8 mouse cellular contexts compared by ENCODE assay signal in the genomic region with DNA sequence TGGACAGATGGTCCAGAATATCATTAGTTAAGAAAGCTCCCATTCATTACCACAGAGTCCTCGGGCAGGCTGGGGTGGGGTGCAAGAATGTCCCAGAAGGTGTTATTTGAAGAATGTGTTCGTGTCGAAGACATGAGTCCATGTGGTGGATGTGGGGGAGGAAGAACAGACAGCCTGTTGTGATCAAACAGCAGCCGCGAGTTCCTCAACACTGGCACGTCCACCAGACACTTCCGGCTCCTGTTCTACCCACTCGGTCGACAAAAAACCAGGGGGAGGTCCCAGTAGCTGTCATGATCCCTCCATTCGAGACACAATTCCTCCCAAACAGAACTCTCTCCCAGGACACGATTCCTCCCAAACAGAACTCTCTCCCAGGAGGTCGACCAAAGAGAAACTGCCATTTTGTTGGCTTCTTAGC.
A peak's percentile ranks its signal among the peaks of the same experiment; 100 is the strongest.
DNase-seq lines count a peak whose midpoint lies in the region; ATAC-seq lines count a peak whose summit lies in the region.

No protein-coding gene starts in this region.

- H3K4me1 ChIP-seq in forebrain, embryonic 10.5 days: peaks cover 60% of the 10 kb centered on the region
- no peaks in the 10 kb centered on the region for H3K4me1 ChIP-seq in forebrain, embryonic 16.5 days (replicated peaks; ENCODE audit: control insufficient read depth, insufficient read depth, low read length)
- H3K4me1 ChIP-seq in heart, embryonic 14.5 days (ENCODE audit: control insufficient read depth in 2 of 2, insufficient read depth in 2 of 2, low read length in 2 of 2): peaks cover 11 to 16% of the 10 kb centered on the region in 2 experiments

- H3K4me3 ChIP-seq in forebrain, embryonic 10.5 days: no peak overlapping the region
- H3K4me3 ChIP-seq in forebrain, embryonic 16.5 days (replicated peaks; ENCODE audit: low read length): no peak overlapping the region
- H3K4me3 ChIP-seq in heart, embryonic 14.5 days (ENCODE audit: control insufficient read depth in 1 of 2, insufficient read depth in 1 of 2, low read depth in 1 of 2, low read length in 2 of 2): peak overlapping the region; percentile 26 to 37
- H3K4me3 ChIP-seq in macrophage (ENCODE audit: inconsistent target): peak overlapping the region; percentile 12; the same call in 1 of the 2 replicates

- ATAC-seq in forebrain, embryonic 16.5 days: no peak
- ATAC-seq in heart, embryonic 14.5 days (ENCODE audit: insufficient number of reproducible peaks, insufficient read depth, low FRiP score, low read depth): no peak

- no peak overlapping the region for H3K4me2 ChIP-seq in forebrain, embryonic 16.5 days (ENCODE audit: low read length)
- peak overlapping the region; percentile 71 for H3K4me2 ChIP-seq in heart, embryonic 14.5 days (ENCODE audit: low read length)

- intact Hi-C loops in gastrocnemius, postnatal 36 days (cut with DNase I): no loop called here

- H3K27me3 ChIP-seq in forebrain, embryonic 10.5 days (ENCODE audit: poor library complexity, severe bottlenecking): no peaks in the 10 kb centered on the region
- H3K27me3 ChIP-seq in forebrain, embryonic 16.5 days (replicated peaks; ENCODE audit: control insufficient read depth, insufficient read depth, low read length): no peaks in the 10 kb centered on the region
- no peaks in the 10 kb centered on the region for H3K27me3 ChIP-seq in heart, embryonic 14.5 days (ENCODE audit: control insufficient read depth, insufficient read depth, low read length)

- WGBS in forebrain, embryonic 10.5 days: 63% methylated on average over 12 of the region's 12 CpGs
- whole genome bisulfite sequencing in forebrain, embryonic 16.5 days: 55% methylated on average over 12 of the region's 12 CpGs
- WGBS in heart, embryonic 14.5 days: 20% methylated on average over 12 of the region's 12 CpGs
- WGBS in macrophage (ENCODE audit: missing documents): 46% methylated on average over 10 of the region's 12 CpGs

- 0 out of 2 replicates have a peak overlapping the region, but pooled peaks have one; percentile 30 for H3K27ac ChIP-seq in forebrain, embryonic 10.5 days
- no peak overlapping the region for H3K27ac ChIP-seq in forebrain, embryonic 16.5 days (ENCODE audit: low read length)
- no peak overlapping the region for H3K27ac ChIP-seq in heart, embryonic 14.5 days (replicated peaks in 1 of 2; ENCODE audit: control insufficient read depth in 1 of 2, insufficient read depth in 1 of 2, low read depth in 2 of 2, low read length in 2 of 2)
- H3K27ac ChIP-seq in macrophage: no peak overlapping the region

- H3K9me3 ChIP-seq in forebrain, embryonic 10.5 days: no peaks in the 10 kb centered on the region
- no peaks in the 10 kb centered on the region for H3K9me3 ChIP-seq in forebrain, embryonic 16.5 days (ENCODE audit: control insufficient read depth, low read length)
- no peaks in the 10 kb centered on the region for H3K9me3 ChIP-seq in heart, embryonic 14.5 days (ENCODE audit: control insufficient read depth, low read length)

- H3K79me2 ChIP-seq in macrophage (ENCODE audit: inconsistent target): no peaks in the 10 kb centered on the region

- no peak for DNase-seq in forebrain, embryonic 10.5 days (ENCODE audit: extremely low spot score, low spot score)
- DNase-seq in brain, adult 2 months (ENCODE audit: low read depth, low spot score): peak; percentile 82
- DNase-seq in left cerebral cortex, adult 8-10 months (ENCODE audit: low spot score in 2 of 2): peak; percentile 31 to 76
- DNase-seq in thymus, postnatal 25 days: peak; percentile 54
- no peak for DNase-seq in gastrocnemius, postnatal 36 days

- no peak overlapping the region for H3K9ac ChIP-seq in forebrain, embryonic 16.5 days (replicated peaks; ENCODE audit: low read depth, low read length)
- peak overlapping the region; percentile 19; the same call in 1 of the 2 replicates for H3K9ac ChIP-seq in heart, embryonic 14.5 days (ENCODE audit: low read length)

- H3K36me3 ChIP-seq in forebrain, embryonic 10.5 days (replicated peaks): no peaks in the 10 kb centered on the region
- H3K36me3 ChIP-seq in forebrain, embryonic 16.5 days (ENCODE audit: control insufficient read depth, insufficient read depth): no peaks in the 10 kb centered on the region
- H3K36me3 ChIP-seq in heart, embryonic 14.5 days (ENCODE audit: control insufficient read depth, insufficient read depth, low read length): no peaks in the 10 kb centered on the region
- no peaks in the 10 kb centered on the region for H3K36me3 ChIP-seq in macrophage (ENCODE audit: inconsistent target)

Comparison
In these comparisons a context has a peak if more than half of its experiments do, and no peak if none do; other contexts are left out.
1. DNase-seq: peak in brain, adult 2 months (single experiment), left cerebral cortex, adult 8-10 months (2 of 2) and thymus, postnatal 25 days (single experiment); none in forebrain, embryonic 10.5 days (single experiment) and gastrocnemius, postnatal 36 days (0 of 2).
2. H3K4me3 ChIP-seq: peak in heart, embryonic 14.5 days (2 of 2) and macrophage (single experiment); none in forebrain, embryonic 10.5 days (single experiment) and forebrain, embryonic 16.5 days (single experiment).